Mouse (Mus musculus): Measurements from ENCODE around the gene Sfxn1.

Sfxn1 gene

GRCm38 (mm10) chr13:54071606-54072331 lies at the start of gene Sfxn1:
Sfxn1 (plus strand) TSS chr13:54071869.
- DNase-seq (ENCODE audit: low read depth in 1 of 2, low spot score in 2 of 2): peak; percentile 33 to 54

- no peak for DNase-seq (ENCODE audit: low read depth in 1 of 2, low spot score in 2 of 2)
These were observed 48.4 kb upstream of the Sfxn1 start for GRCm38 (mm10) chr13:54023311-54023710.

- no peak for DNase-seq (ENCODE audit: low read depth in 1 of 2, low spot score in 2 of 2)
These were observed 44.6 kb upstream of the Sfxn1 start for GRCm38 (mm10) chr13:54027079-54027478.

GRCm38 (mm10) chr13:54033653-54034052 lies 38.0 kb upstream of the Sfxn1 start:
- no peak for DNase-seq (ENCODE audit: low read depth in 1 of 2, low spot score in 2 of 2)

- no peak for DNase-seq (ENCODE audit: low read depth in 1 of 2, low spot score in 2 of 2)
These were observed 36.1 kb upstream of the Sfxn1 start for GRCm38 (mm10) chr13:54035541-54035940.

GRCm38 (mm10) chr13:54037936-54038335 lies 33.7 kb upstream of the Sfxn1 start:
- no peak for DNase-seq (ENCODE audit: low read depth in 1 of 2, low spot score in 2 of 2)

- no peak for DNase-seq (ENCODE audit: low read depth in 1 of 2, low spot score in 2 of 2)
These were observed 31.4 kb upstream of the Sfxn1 start for GRCm38 (mm10) chr13:54040256-54040655.

GRCm38 (mm10) chr13:54048679-54049352 lies 22.9 kb upstream of the Sfxn1 start:
- DNase-seq (ENCODE audit: low read depth in 1 of 2, low spot score in 2 of 2): no peak

GRCm38 (mm10) chr13:54051641-54052040 lies 20.0 kb upstream of the Sfxn1 start:
- DNase-seq (ENCODE audit: low read depth in 1 of 2, low spot score in 2 of 2): no peak

GRCm38 (mm10) chr13:54054962-54055361 lies 16.7 kb upstream of the Sfxn1 start:
- no peak for DNase-seq (ENCODE audit: low read depth in 1 of 2, low spot score in 2 of 2)

- DNase-seq (ENCODE audit: low read depth in 1 of 2, low spot score in 2 of 2): peak; percentile 16 to 25
These were observed 16.2 kb upstream of the Sfxn1 start, which contains the start of gene Drd1 for GRCm38 (mm10) chr13:54055448-54055861. Drd1 (minus strand) TSS chr13:54055705.

- no peak for DNase-seq (ENCODE audit: low read depth in 1 of 2, low spot score in 2 of 2)
These were observed 9.6 kb upstream of the Sfxn1 start for GRCm38 (mm10) chr13:54062068-54062467.

- DNase-seq (ENCODE audit: low read depth in 1 of 2, low spot score in 2 of 2): no peak
These were observed 8.4 kb upstream of the Sfxn1 start for GRCm38 (mm10) chr13:54063292-54063691.

- no peak for DNase-seq (ENCODE audit: low read depth in 1 of 2, low spot score in 2 of 2)
These were observed 5.5 kb upstream of the Sfxn1 start for GRCm38 (mm10) chr13:54066081-54066746.

GRCm38 (mm10) chr13:54067617-54068166 lies 4.0 kb upstream of the Sfxn1 start:
- no peak for DNase-seq (ENCODE audit: low read depth in 1 of 2, low spot score in 2 of 2)

- DNase-seq (ENCODE audit: low read depth in 1 of 2, low spot score in 2 of 2): no peak
These were observed 658 bp upstream of the Sfxn1 start for GRCm38 (mm10) chr13:54071011-54071410.

- no peak for DNase-seq (ENCODE audit: low read depth in 1 of 2, low spot score in 2 of 2)
These were observed 923 bp downstream of the Sfxn1 start for GRCm38 (mm10) chr13:54072526-54073057.

- no peak for DNase-seq (ENCODE audit: low read depth in 1 of 2, low spot score in 2 of 2)
These were observed 1.4 kb downstream of the Sfxn1 start for GRCm38 (mm10) chr13:54073066-54073465.

GRCm38 (mm10) chr13:54073491-54073890 lies 1.8 kb downstream of the Sfxn1 start:
- no peak for DNase-seq (ENCODE audit: low read depth in 1 of 2, low spot score in 2 of 2)

- DNase-seq (ENCODE audit: low read depth in 1 of 2, low spot score in 2 of 2): no peak
These were observed 3.7 kb downstream of the Sfxn1 start for GRCm38 (mm10) chr13:54075416-54075815.

- no peak for DNase-seq (ENCODE audit: low read depth in 1 of 2, low spot score in 2 of 2)
These were observed 4.4 kb downstream of the Sfxn1 start for GRCm38 (mm10) chr13:54076051-54076450.

Data from monocyte, adult 2 months (primary cell).